Mouse (Mus musculus): ENCODE measurements around the gene Rpl18. TPM values are rescaled to one million over a fixed set of nuclear protein-coding genes. Genes with fewer than 3 reads are reported as not detected.
A peak's percentile ranks its signal among the peaks of the same experiment; 100 is the strongest.

Rpl18 gene
- polyA plus RNA-seq, 1 experiment from 2014 or later: 520 TPM

DNA sequence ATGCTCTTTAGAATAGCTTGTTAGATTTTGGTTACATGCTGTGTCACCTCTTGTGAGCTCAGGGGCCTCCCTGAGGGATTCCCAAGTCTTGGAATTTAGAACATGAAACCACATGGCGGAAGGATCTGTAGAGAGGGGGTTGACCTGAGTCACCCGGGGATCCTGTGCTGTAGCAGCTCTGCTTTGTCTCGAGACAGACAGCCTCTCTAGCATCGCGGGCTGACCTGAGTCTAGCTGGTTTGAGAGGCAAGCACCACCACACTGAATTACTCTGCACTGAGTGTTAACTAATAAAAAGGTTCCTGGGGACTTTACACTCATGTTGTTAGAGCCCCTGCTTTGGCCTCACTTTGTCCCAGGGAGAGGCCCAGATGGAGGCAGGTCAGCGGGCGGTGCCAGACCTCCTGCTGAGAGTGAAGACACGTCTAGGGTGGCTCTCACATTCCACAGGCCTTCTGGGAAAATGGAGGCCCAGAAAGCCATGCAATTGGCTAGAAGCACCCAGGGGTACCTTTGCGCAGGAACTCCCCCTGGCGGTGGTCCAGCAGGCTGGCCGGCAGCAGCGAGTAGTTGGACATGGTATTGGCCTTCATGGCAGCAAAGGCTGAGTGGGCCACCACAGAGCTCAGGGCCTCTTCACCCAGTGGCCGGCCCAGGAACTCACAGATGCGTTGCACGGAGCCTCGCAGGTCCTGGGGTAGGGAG, 15.6 kb downstream of the Rpl18 start:
- H3K4me3 ChIP-seq (ENCODE audit: low read length): no peak overlapping the region
- H3K36me3 ChIP-seq (ENCODE audit: control insufficient read depth, insufficient read depth): no peaks in the 10 kb centered on the region
- 18% methylated on average over 16 of the region's 16 CpGs for WGBS
- H3K27me3 ChIP-seq (ENCODE audit: control insufficient read depth, insufficient read depth, low read length): no peaks in the 10 kb centered on the region
- no peak for ATAC-seq (replicated peaks; ENCODE audit: extremely low read depth, insufficient read depth, low FRiP score)
- H3K27ac ChIP-seq (ENCODE audit: low read length): no peak overlapping the region
- H3K4me1 ChIP-seq (ENCODE audit: control insufficient read depth, insufficient read depth, low read length): no peaks in the 10 kb centered on the region
- no peak overlapping the region for H3K4me2 ChIP-seq (ENCODE audit: low read depth, low read length)
- H3K9ac ChIP-seq (ENCODE audit: low read length): no peak overlapping the region
- no peaks in the 10 kb centered on the region for H3K9me3 ChIP-seq (replicated peaks; ENCODE audit: control insufficient read depth, low read length)

DNA sequence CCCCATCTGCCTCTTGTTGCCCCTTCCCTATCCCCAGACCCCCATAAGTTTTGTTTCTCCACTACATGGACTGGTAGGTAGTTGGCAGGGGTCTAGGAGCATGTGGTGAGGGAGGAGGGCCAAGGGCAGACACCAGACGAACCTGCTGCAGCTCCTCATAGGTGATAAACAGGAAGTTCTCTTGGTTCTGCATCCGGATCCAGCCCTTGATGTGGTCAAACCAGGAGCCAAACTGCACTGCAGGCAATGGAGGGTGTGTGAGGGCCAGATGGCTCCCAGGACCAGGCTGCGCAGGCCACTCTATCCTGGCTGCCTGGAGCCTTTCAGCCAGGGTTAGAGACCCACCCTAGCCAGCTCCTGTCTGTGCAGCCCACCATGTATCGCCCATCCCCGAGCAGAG, 18.2 kb downstream of the Rpl18 start:
- Histone ChIP-seq H3K9me3 (replicated peaks; ENCODE audit: control insufficient read depth, low read length) (no peaks in the 10 kb centered on the region), H3K4me1 (ENCODE audit: control insufficient read depth, insufficient read depth, low read length) (no peaks in the 10 kb centered on the region), H3K4me3 (ENCODE audit: low read length) (no peak overlapping the region), H3K9ac (ENCODE audit: low read length) (no peak overlapping the region), H3K27ac (ENCODE audit: low read length) (no peak overlapping the region), H3K4me2 (ENCODE audit: low read depth, low read length) (no peak overlapping the region), H3K27me3 (ENCODE audit: control insufficient read depth, insufficient read depth, low read length) (no peaks in the 10 kb centered on the region), H3K36me3 (ENCODE audit: control insufficient read depth, insufficient read depth) (no peaks in the 10 kb centered on the region)
- ATAC-seq (replicated peaks; ENCODE audit: extremely low read depth, insufficient read depth, low FRiP score): peak; percentile 49
- 67% methylated on average over 5 of the region's 5 CpGs for WGBS

DNA sequence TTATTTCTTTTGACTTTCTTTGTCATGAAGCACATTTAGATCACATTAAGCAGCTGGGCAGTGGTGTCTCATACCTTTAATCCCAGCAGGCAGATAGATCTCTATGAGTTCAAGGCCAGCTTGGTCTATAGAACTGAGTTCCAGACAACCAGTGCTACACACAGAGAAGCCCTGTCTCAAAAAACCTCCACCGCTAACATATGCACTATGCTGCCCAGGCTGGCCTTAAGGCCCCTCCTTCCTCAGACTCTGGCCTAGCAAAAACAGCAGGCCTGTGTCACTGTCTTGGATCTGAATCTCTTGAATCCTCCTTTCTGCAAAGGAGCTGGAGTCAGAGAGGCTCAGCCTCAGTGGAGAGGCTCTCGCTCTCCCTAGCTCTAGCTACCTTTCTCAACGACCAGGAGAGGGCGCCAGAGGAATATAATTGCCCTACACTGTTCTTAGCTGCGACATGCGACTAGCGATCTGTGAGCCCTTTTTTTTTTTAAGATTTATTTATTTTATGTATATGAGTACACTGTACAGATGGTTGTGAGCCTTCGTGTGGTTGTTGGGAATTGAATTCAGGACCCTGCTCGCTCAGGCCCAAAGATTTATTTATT, 24.0 kb downstream of the Rpl18 start:
- no peaks in the 10 kb centered on the region for H3K4me1 ChIP-seq (ENCODE audit: control insufficient read depth, insufficient read depth, low read length)
- H3K9me3 ChIP-seq (replicated peaks; ENCODE audit: control insufficient read depth, low read length): no peaks in the 10 kb centered on the region
- H3K4me2 ChIP-seq (ENCODE audit: low read depth, low read length): no peak overlapping the region
- H3K27me3 ChIP-seq (ENCODE audit: control insufficient read depth, insufficient read depth, low read length): no peaks in the 10 kb centered on the region
- no peak overlapping the region for H3K27ac ChIP-seq (ENCODE audit: low read length)
- H3K9ac ChIP-seq (ENCODE audit: low read length): no peak overlapping the region
- 10% methylated on average over 9 of the region's 9 CpGs for WGBS
- ATAC-seq (replicated peaks; ENCODE audit: extremely low read depth, insufficient read depth, low FRiP score): peak; percentile 65
- no peaks in the 10 kb centered on the region for H3K36me3 ChIP-seq (ENCODE audit: control insufficient read depth, insufficient read depth)
- no peak overlapping the region for H3K4me3 ChIP-seq (ENCODE audit: low read length)

DNA sequence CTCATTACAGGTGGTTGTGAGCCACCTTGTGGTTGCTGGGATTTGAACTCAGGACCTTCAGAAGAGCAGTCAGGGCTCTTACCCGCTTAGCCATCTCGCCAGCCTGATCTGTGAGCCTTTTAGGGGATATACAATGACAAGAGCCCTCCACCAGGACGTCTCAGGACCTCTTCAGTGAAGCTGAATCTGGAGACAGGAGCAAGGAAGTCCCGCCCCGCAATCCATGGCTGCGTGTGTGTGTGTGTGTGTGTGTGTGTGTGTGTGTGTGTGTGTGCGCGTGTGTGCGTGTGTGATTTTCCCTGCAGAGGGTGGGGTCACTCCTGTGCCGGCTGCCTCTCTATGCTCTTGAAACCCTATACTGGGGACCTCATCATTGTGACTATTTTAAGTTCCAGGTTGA, 24.6 kb downstream of the Rpl18 start:
- H3K27ac ChIP-seq (ENCODE audit: low read length): no peak overlapping the region
- H3K9me3 ChIP-seq (replicated peaks; ENCODE audit: control insufficient read depth, low read length): no peaks in the 10 kb centered on the region
- no peak overlapping the region for H3K4me2 ChIP-seq (ENCODE audit: low read depth, low read length)
- H3K36me3 ChIP-seq (ENCODE audit: control insufficient read depth, insufficient read depth): no peaks in the 10 kb centered on the region
- no peaks in the 10 kb centered on the region for H3K27me3 ChIP-seq (ENCODE audit: control insufficient read depth, insufficient read depth, low read length)
- WGBS: 61% methylated on average over 10 of the region's 10 CpGs
- no peaks in the 10 kb centered on the region for H3K4me1 ChIP-seq (ENCODE audit: control insufficient read depth, insufficient read depth, low read length)
- no peak for ATAC-seq (replicated peaks; ENCODE audit: extremely low read depth, insufficient read depth, low FRiP score)
- H3K9ac ChIP-seq (ENCODE audit: low read length): no peak overlapping the region
- no peak overlapping the region for H3K4me3 ChIP-seq (ENCODE audit: low read length)

DNA sequence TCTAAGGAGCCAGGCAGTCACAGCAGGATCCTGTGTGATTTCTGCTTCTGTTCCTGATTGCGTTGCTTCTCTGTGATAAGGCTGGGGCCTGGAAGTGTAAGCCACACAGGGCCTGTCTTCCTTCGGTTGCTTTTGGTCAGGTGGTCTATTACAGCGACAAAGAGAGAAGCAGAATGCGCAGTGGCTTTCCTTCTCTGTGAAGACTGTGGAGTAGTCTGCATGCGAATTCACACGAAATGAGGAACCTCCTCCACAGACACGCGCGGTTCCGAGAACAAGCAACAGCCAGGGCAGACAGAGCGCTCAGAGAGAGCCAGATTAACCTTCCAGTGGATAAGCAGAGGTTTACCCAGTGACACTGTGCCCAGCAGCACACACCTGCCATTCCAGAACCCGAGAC, 26.1 kb downstream of the Rpl18 start:
- WGBS: 73% methylated on average over 12 of the region's 12 CpGs
- Histone ChIP-seq H3K27me3 (ENCODE audit: control insufficient read depth, insufficient read depth, low read length) (no peaks in the 10 kb centered on the region), H3K9me3 (replicated peaks; ENCODE audit: control insufficient read depth, low read length) (no peaks in the 10 kb centered on the region), H3K4me3 (ENCODE audit: low read length) (no peak overlapping the region), H3K27ac (ENCODE audit: low read length) (no peak overlapping the region), H3K9ac (ENCODE audit: low read length) (no peak overlapping the region), H3K4me1 (ENCODE audit: control insufficient read depth, insufficient read depth, low read length) (no peaks in the 10 kb centered on the region), H3K4me2 (ENCODE audit: low read depth, low read length) (no peak overlapping the region), H3K36me3 (ENCODE audit: control insufficient read depth, insufficient read depth) (no peaks in the 10 kb centered on the region)
- no peak for ATAC-seq (replicated peaks; ENCODE audit: extremely low read depth, insufficient read depth, low FRiP score)

DNA sequence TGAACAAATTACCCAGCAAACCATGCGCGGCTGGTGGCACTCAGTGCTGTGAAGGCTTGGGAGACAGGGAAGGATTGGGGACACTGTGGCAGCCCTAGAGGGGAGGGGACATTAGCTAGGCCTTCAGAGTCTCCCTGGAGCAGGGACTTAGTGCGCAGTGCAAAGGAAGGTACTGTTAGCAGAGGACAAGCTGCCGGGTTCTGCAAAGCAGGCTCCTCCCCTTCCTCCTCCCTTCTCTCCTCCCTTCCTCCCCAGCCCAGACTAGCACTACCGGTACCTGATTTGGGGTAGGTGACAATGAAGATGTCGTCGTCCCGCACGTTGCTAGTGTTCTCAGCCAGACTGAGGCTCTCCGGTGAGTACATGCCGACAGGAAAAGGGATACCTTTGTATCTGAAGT, 26.5 kb downstream of the Rpl18 start:
- Histone ChIP-seq H3K36me3 (ENCODE audit: control insufficient read depth, insufficient read depth) (no peaks in the 10 kb centered on the region), H3K4me1 (ENCODE audit: control insufficient read depth, insufficient read depth, low read length) (no peaks in the 10 kb centered on the region), H3K9me3 (replicated peaks; ENCODE audit: control insufficient read depth, low read length) (0 out of 2 replicates have a peak, but pooled peaks cover 3% of the 10 kb centered on the region), H3K4me2 (ENCODE audit: low read depth, low read length) (peak overlapping the region; percentile 45), H3K27me3 (ENCODE audit: control insufficient read depth, insufficient read depth, low read length) (no peaks in the 10 kb centered on the region), H3K9ac (ENCODE audit: low read length) (0 out of 2 replicates have a peak overlapping the region, but pooled peaks have one; percentile 28), H3K4me3 (ENCODE audit: low read length) (peak overlapping the region; percentile 23), H3K27ac (ENCODE audit: low read length) (no peak overlapping the region)
- ATAC-seq (replicated peaks; ENCODE audit: extremely low read depth, insufficient read depth, low FRiP score): peak; percentile 38
- WGBS: 28% methylated on average over 11 of the region's 11 CpGs

DNA sequence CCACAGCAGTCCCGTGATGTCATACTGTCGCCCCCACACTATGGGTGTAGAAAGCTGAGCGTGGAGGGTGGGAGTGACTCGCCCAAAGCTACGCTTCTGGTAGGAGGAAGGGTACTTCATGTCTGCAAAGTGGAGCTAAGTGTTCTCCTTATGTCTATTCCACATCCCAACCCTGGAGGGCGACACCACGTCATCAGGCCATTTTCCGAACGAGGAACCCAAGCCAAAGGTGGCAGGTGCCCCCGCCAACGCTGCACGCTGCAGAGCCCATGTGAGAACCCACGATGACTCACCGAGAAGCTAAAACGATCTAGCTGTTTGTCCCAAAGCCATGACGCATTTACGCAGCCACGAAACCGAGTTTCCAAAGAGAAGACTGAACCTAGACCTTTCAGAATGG, 27.1 kb downstream of the Rpl18 start:
- H3K9ac ChIP-seq (ENCODE audit: low read length): no peak overlapping the region
- no peaks in the 10 kb centered on the region for H3K36me3 ChIP-seq (ENCODE audit: control insufficient read depth, insufficient read depth)
- H3K4me1 ChIP-seq (ENCODE audit: control insufficient read depth, insufficient read depth, low read length): no peaks in the 10 kb centered on the region
- no peak for ATAC-seq (replicated peaks; ENCODE audit: extremely low read depth, insufficient read depth, low FRiP score)
- H3K9me3 ChIP-seq (replicated peaks; ENCODE audit: control insufficient read depth, low read length): 0 out of 2 replicates have a peak, but pooled peaks cover 3% of the 10 kb centered on the region
- H3K4me2 ChIP-seq (ENCODE audit: low read depth, low read length): peak overlapping the region; percentile 45
- H3K4me3 ChIP-seq (ENCODE audit: low read length): peak overlapping the region; percentile 23
- H3K27me3 ChIP-seq (ENCODE audit: control insufficient read depth, insufficient read depth, low read length): no peaks in the 10 kb centered on the region; the same call in 1 of the 2 replicates
- H3K27ac ChIP-seq (ENCODE audit: low read length): no peak overlapping the region
- WGBS: 34% methylated on average over 19 of the region's 19 CpGs

DNA sequence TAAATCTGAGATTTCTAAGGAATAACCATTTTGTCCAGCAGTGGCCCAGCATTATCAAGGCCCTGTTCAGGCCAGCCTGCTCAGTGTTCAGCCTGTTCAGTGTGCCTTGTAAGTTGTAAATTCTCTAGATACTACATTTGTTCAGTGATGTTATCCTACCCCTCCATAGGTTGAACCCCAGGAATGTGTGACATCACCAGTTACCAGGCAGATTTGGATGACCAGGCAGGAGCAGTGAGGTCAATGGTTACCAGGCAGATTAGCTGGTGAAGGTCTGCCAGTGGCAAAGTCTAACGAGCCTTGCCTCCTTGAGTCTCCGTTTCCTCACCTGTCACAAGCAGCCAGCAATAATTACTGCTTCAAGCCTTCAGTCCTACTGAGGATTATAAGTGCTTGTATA, 29.1 kb downstream of the Rpl18 start:
- no peaks in the 10 kb centered on the region for H3K36me3 ChIP-seq (ENCODE audit: control insufficient read depth, insufficient read depth)
- no peak for ATAC-seq (replicated peaks; ENCODE audit: extremely low read depth, insufficient read depth, low FRiP score)
- H3K4me3 ChIP-seq (ENCODE audit: low read length): no peak overlapping the region
- H3K4me2 ChIP-seq (ENCODE audit: low read depth, low read length): no peak overlapping the region
- H3K4me1 ChIP-seq (ENCODE audit: control insufficient read depth, insufficient read depth, low read length): no peaks in the 10 kb centered on the region; the same call in 1 of the 2 replicates
- H3K9me3 ChIP-seq (replicated peaks; ENCODE audit: control insufficient read depth, low read length): 0 out of 2 replicates have a peak, but pooled peaks cover 3% of the 10 kb centered on the region
- H3K27ac ChIP-seq (ENCODE audit: low read length): no peak overlapping the region
- H3K9ac ChIP-seq (ENCODE audit: low read length): no peak overlapping the region
- no peaks in the 10 kb centered on the region; the same call in 1 of the 2 replicates for H3K27me3 ChIP-seq (ENCODE audit: control insufficient read depth, insufficient read depth, low read length)
- 29% methylated on average over 2 of the region's 2 CpGs for WGBS

DNA sequence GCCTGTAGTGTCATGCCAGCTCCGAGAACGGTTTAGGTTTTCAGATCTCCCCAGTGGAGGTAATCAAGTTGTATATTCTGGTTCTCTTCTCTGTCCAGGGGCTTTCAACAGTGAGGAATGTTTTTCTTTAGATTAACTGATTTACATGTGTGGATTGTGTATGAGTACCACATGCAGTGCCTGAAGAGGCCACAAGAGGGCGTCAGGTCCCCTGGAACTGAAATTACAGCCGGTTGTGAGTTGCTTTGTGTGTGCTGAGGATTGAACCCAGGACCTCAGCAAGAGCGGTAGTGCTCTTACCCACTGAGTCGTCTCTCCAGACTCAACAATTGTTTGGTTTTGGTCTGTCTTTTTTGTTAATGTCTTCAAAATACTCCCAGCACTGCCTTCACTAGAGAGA, 31.3 kb downstream of the Rpl18 start:
- WGBS: 63% methylated on average over 6 of the region's 6 CpGs
- no peak for ATAC-seq (replicated peaks; ENCODE audit: extremely low read depth, insufficient read depth, low FRiP score)
- Histone ChIP-seq H3K4me1 (ENCODE audit: control insufficient read depth, insufficient read depth, low read length) (no peaks in the 10 kb centered on the region; the same call in 1 of the 2 replicates), H3K4me3 (ENCODE audit: low read length) (no peak overlapping the region), H3K4me2 (ENCODE audit: low read depth, low read length) (no peak overlapping the region), H3K9ac (ENCODE audit: low read length) (no peak overlapping the region), H3K27me3 (ENCODE audit: control insufficient read depth, insufficient read depth, low read length) (no peaks in the 10 kb centered on the region; the same call in 1 of the 2 replicates), H3K27ac (ENCODE audit: low read length) (no peak overlapping the region), H3K9me3 (replicated peaks; ENCODE audit: control insufficient read depth, low read length) (0 out of 2 replicates have a peak, but pooled peaks cover 3% of the 10 kb centered on the region), H3K36me3 (ENCODE audit: control insufficient read depth, insufficient read depth) (no peaks in the 10 kb centered on the region)

Data from heart, embryonic 16.5 days (tissue).